Mouse (Mus musculus): ENCODE measurements around the gene Trappc3l. TPM values are rescaled to one million over a fixed set of nuclear protein-coding genes. Genes with fewer than 3 reads are reported as not detected.

The Trappc3l gene
- polyA plus RNA-seq, 1 experiment, result not detected

- no peak for TF ChIP-seq GATA1 (IDR thresholded peaks at IDR 0.05; ENCODE audit: low read length)
Observed at GRCm38 (mm10) chr10:34086514-34086913, 49.1 kb downstream of the Trappc3l start.

GRCm38 (mm10) chr10:34088515-34088914, 51.1 kb downstream of the Trappc3l start:
- no peak for TF ChIP-seq GATA1 (IDR thresholded peaks at IDR 0.05; ENCODE audit: low read length)

GRCm38 (mm10) chr10:34089517-34089916, 52.1 kb downstream of the Trappc3l start:
- TF ChIP-seq GATA1 (IDR thresholded peaks at IDR 0.05; ENCODE audit: low read length), result no peak

GRCm38 (mm10) chr10:34090481-34090880, 53.1 kb downstream of the Trappc3l start:
- no peak for TF ChIP-seq GATA1 (IDR thresholded peaks at IDR 0.05; ENCODE audit: low read length)

GRCm38 (mm10) chr10:34091888-34092287, 54.5 kb downstream of the Trappc3l start:
- TF ChIP-seq GATA1 (IDR thresholded peaks at IDR 0.05; ENCODE audit: low read length), result no peak

GRCm38 (mm10) chr10:34095147-34095546, 57.8 kb downstream of the Trappc3l start:
- TF ChIP-seq GATA1 (IDR thresholded peaks at IDR 0.05; ENCODE audit: low read length), result no peak

GRCm38 (mm10) chr10:34095964-34096363, 58.6 kb downstream of the Trappc3l start:
- TF ChIP-seq GATA1 (IDR thresholded peaks at IDR 0.05; ENCODE audit: low read length), result no peak

- TF ChIP-seq GATA1 (IDR thresholded peaks at IDR 0.05; ENCODE audit: low read length), result no peak
Observed at GRCm38 (mm10) chr10:34096418-34096883, 59.1 kb downstream of the Trappc3l start, which contains the start of gene Calhm5. TSS of gene Calhm5 (minus strand) at chr10:34096519.

GRCm38 (mm10) chr10:34110863-34111465, 73.6 kb downstream of the Trappc3l start:
- TF ChIP-seq GATA1 (IDR thresholded peaks at IDR 0.05; ENCODE audit: low read length), result no peak

- no peak for TF ChIP-seq GATA1 (IDR thresholded peaks at IDR 0.05; ENCODE audit: low read length)
Observed at GRCm38 (mm10) chr10:34111964-34112738, 74.8 kb downstream of the Trappc3l start.

- no peak for TF ChIP-seq GATA1 (IDR thresholded peaks at IDR 0.05; ENCODE audit: low read length)
Observed at GRCm38 (mm10) chr10:34117131-34117530, 79.7 kb downstream of the Trappc3l start.

- no peak for TF ChIP-seq GATA1 (IDR thresholded peaks at IDR 0.05; ENCODE audit: low read length)
Observed at GRCm38 (mm10) chr10:34117770-34118169, 80.4 kb downstream of the Trappc3l start.

- TF ChIP-seq GATA1 (IDR thresholded peaks at IDR 0.05; ENCODE audit: low read length), result no peak
Observed at GRCm38 (mm10) chr10:34118421-34118820, 81.0 kb downstream of the Trappc3l start.

- no peak for TF ChIP-seq GATA1 (IDR thresholded peaks at IDR 0.05; ENCODE audit: low read length)
Observed at GRCm38 (mm10) chr10:34127392-34128378, 90.3 kb downstream of the Trappc3l start, which contains the start of gene Calhm6. TSS of gene Calhm6 (minus strand) at chr10:34127984.

GRCm38 (mm10) chr10:34128391-34128790, 91.0 kb downstream of the Trappc3l start:
- no peak for TF ChIP-seq GATA1 (IDR thresholded peaks at IDR 0.05; ENCODE audit: low read length)
